Mouse (Mus musculus): ENCODE measurements around the gene Slc35f2. TPM values are rescaled to one million over a fixed set of nuclear protein-coding genes. Genes with fewer than 3 reads are reported as not detected.

The Slc35f2 gene
- total RNA-seq, 1 experiment = 61.1 TPM

- in situ Hi-C loops (cut with MboI; ENCODE audit: low sequenced_read_pairs in 2 of 2, unreplicated experiment in 2 of 2) = no loop called here
- H3K4me1 ChIP-seq (ENCODE audit: control insufficient read depth in 2 of 2, insufficient read depth in 2 of 2, low read length in 2 of 2, poor library complexity in 1 of 2) = no peaks in the 10 kb centered on the region
- no peak for TF ChIP-seq ZC3H11A (IDR thresholded peaks at IDR 0.05; ENCODE audit: borderline replicate concordance, low read depth, low read length)
- no peak for TF ChIP-seq HCFC1 (IDR thresholded peaks at IDR 0.05; ENCODE audit: borderline replicate concordance, insufficient read depth, low read length)
- TF ChIP-seq MAFK (IDR thresholded peaks at IDR 0.05; ENCODE audit: insufficient read depth, low read depth, low read length) = no peak
- no peak for TF ChIP-seq ZNF384 (IDR thresholded peaks at IDR 0.05; ENCODE audit: low read depth, low read length)
- TF ChIP-seq CHD2 (IDR thresholded peaks at IDR 0.05; ENCODE audit: low read depth, low read length) = no peak
Measured at GRCm38 (mm10) chr9:53835039-53835438, 63.7 kb downstream of the Slc35f2 start.

DNA sequence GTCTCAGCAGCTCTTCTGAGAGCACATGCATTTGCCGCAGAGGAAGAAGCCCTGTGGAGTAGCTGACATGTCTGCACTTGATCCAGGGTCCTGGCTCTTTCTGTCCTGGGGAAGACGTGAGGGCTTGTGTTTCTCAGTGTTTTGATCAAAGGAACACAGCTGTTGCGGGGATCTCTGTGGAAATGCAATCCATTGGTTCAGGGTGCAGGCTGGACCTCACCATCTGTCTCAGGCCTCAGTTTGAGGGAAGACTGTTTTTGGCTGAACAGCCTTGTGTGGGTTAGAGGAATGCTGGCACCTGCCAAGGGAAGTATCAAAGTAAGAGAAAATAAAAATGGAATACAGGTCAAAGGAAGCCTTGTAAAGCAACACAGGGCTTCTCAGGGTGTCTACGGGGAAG lies 64.6 kb downstream of the Slc35f2 start:
- H3K9ac ChIP-seq (ENCODE audit: insufficient read depth, low read depth, low read length, poor library complexity, severe bottlenecking) = no peak overlapping the region
- H3K4me1 ChIP-seq (ENCODE audit: control insufficient read depth in 2 of 2, insufficient read depth in 2 of 2, low read length in 2 of 2, poor library complexity in 1 of 2) = no peaks in the 10 kb centered on the region
- no peak overlapping the region for H3K27ac ChIP-seq (ENCODE audit: insufficient read depth, low read depth, low read length, poor library complexity, severe bottlenecking)
- in situ Hi-C loops (cut with MboI; ENCODE audit: low sequenced_read_pairs in 2 of 2, unreplicated experiment in 2 of 2) = no loop called here
- DNase-seq (ENCODE audit: low read depth, low spot score) = no peak
- no peaks in the 10 kb centered on the region for H3K9me3 ChIP-seq (ENCODE audit: control insufficient read depth, insufficient read depth, low read depth, low read length)
- no peaks in the 10 kb centered on the region for H3K36me3 ChIP-seq (ENCODE audit: control insufficient read depth, insufficient read depth, low read length, poor library complexity, severe bottlenecking)
- no peak overlapping the region for H3K4me3 ChIP-seq (ENCODE audit: insufficient read depth in 1 of 2, low read depth in 1 of 2, low read length in 2 of 2, poor library complexity in 1 of 2, severe bottlenecking in 1 of 2)
- TF ChIP-seq CHD2 (IDR thresholded peaks at IDR 0.05; ENCODE audit: low read depth, low read length) = no peak
- no peak for TF ChIP-seq ZNF384 (IDR thresholded peaks at IDR 0.05; ENCODE audit: low read depth, low read length)
- TF ChIP-seq MAFK (IDR thresholded peaks at IDR 0.05; ENCODE audit: insufficient read depth, low read depth, low read length) = no peak
- TF ChIP-seq HCFC1 (IDR thresholded peaks at IDR 0.05; ENCODE audit: borderline replicate concordance, insufficient read depth, low read length) = no peak
- no peak for TF ChIP-seq ZC3H11A (IDR thresholded peaks at IDR 0.05; ENCODE audit: borderline replicate concordance, low read depth, low read length)

More at GRCm38 (mm10) chr9:53835039-53835438, 63.7 kb downstream of the Slc35f2 start:
- Histone ChIP-seq H3K27ac (ENCODE audit: insufficient read depth, low read depth, low read length, poor library complexity, severe bottlenecking) (no peak overlapping the region), H3K36me3 (ENCODE audit: control insufficient read depth, insufficient read depth, low read length, poor library complexity, severe bottlenecking) (no peaks in the 10 kb centered on the region), H3K4me3 (ENCODE audit: insufficient read depth in 1 of 2, low read depth in 1 of 2, low read length in 2 of 2, poor library complexity in 1 of 2, severe bottlenecking in 1 of 2) (no peak overlapping the region), H3K9ac (ENCODE audit: insufficient read depth, low read depth, low read length, poor library complexity, severe bottlenecking) (no peak overlapping the region), H3K9me3 (ENCODE audit: control insufficient read depth, insufficient read depth, low read depth, low read length) (no peaks in the 10 kb centered on the region)
- no peak for DNase-seq (ENCODE audit: low read depth, low spot score)

GRCm38 (mm10) chr9:53838816-53839215 lies 67.5 kb downstream of the Slc35f2 start:
- Histone ChIP-seq H3K27ac (ENCODE audit: insufficient read depth, low read depth, low read length, poor library complexity, severe bottlenecking) (no peak overlapping the region), H3K36me3 (ENCODE audit: control insufficient read depth, insufficient read depth, low read length, poor library complexity, severe bottlenecking) (no peaks in the 10 kb centered on the region), H3K9me3 (ENCODE audit: control insufficient read depth, insufficient read depth, low read depth, low read length) (no peaks in the 10 kb centered on the region), H3K4me1 (ENCODE audit: control insufficient read depth in 2 of 2, insufficient read depth in 2 of 2, low read length in 2 of 2, poor library complexity in 1 of 2) (no peaks in the 10 kb centered on the region), H3K4me3 (ENCODE audit: insufficient read depth in 1 of 2, low read depth in 1 of 2, low read length in 2 of 2, poor library complexity in 1 of 2, severe bottlenecking in 1 of 2) (no peak overlapping the region), H3K9ac (ENCODE audit: insufficient read depth, low read depth, low read length, poor library complexity, severe bottlenecking) (no peak overlapping the region)
- no peak for DNase-seq (ENCODE audit: low read depth, low spot score)
- no peak for TF ChIP-seq CHD2 (IDR thresholded peaks at IDR 0.05; ENCODE audit: low read depth, low read length)
- TF ChIP-seq ZC3H11A (IDR thresholded peaks at IDR 0.05; ENCODE audit: borderline replicate concordance, low read depth, low read length) = no peak
- no peak for TF ChIP-seq MAFK (IDR thresholded peaks at IDR 0.05; ENCODE audit: insufficient read depth, low read depth, low read length)
- TF ChIP-seq HCFC1 (IDR thresholded peaks at IDR 0.05; ENCODE audit: borderline replicate concordance, insufficient read depth, low read length) = no peak
- TF ChIP-seq ZNF384 (IDR thresholded peaks at IDR 0.05; ENCODE audit: low read depth, low read length) = no peak
- in situ Hi-C loops (cut with MboI; ENCODE audit: low sequenced_read_pairs in 2 of 2, unreplicated experiment in 2 of 2) = no loop called here

DNA sequence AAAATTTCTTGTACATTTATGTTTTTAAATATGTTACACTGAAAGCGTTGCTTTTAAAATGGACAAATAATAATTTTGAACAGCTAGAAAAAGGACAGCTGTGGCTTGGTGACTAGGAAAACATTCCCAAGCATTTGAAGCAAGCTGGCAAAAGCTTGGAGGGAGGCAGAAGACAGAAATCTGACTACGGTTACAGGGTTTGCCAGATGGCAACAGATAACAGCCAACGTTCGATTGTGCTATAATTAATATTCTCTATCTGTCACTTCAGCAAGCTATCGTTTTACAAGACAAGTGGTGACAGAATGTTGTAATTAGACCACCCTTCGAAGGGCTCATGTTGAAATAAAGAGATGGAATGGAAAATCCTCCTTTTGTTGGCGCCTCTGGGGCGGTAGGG lies 77.2 kb downstream of the Slc35f2 start:
- Histone ChIP-seq H3K4me3 (ENCODE audit: insufficient read depth in 1 of 2, low read depth in 1 of 2, low read length in 2 of 2, poor library complexity in 1 of 2, severe bottlenecking in 1 of 2) (no peak overlapping the region), H3K36me3 (ENCODE audit: control insufficient read depth, insufficient read depth, low read length, poor library complexity, severe bottlenecking) (no peaks in the 10 kb centered on the region), H3K9ac (ENCODE audit: insufficient read depth, low read depth, low read length, poor library complexity, severe bottlenecking) (no peak overlapping the region), H3K4me1 (ENCODE audit: control insufficient read depth in 2 of 2, insufficient read depth in 2 of 2, low read length in 2 of 2, poor library complexity in 1 of 2) (no peaks in the 10 kb centered on the region), H3K9me3 (ENCODE audit: control insufficient read depth, insufficient read depth, low read depth, low read length) (no peaks in the 10 kb centered on the region), H3K27ac (ENCODE audit: insufficient read depth, low read depth, low read length, poor library complexity, severe bottlenecking) (no peak overlapping the region)
- in situ Hi-C loops (cut with MboI; ENCODE audit: low sequenced_read_pairs in 2 of 2, unreplicated experiment in 2 of 2) = no loop called here
- TF ChIP-seq ZC3H11A (IDR thresholded peaks at IDR 0.05; ENCODE audit: borderline replicate concordance, low read depth, low read length) (no peak), HCFC1 (IDR thresholded peaks at IDR 0.05; ENCODE audit: borderline replicate concordance, insufficient read depth, low read length) (no peak), ZNF384 (IDR thresholded peaks at IDR 0.05; ENCODE audit: low read depth, low read length) (no peak), CHD2 (IDR thresholded peaks at IDR 0.05; ENCODE audit: low read depth, low read length) (no peak), MAFK (IDR thresholded peaks at IDR 0.05; ENCODE audit: insufficient read depth, low read depth, low read length) (no peak)
- no peak for DNase-seq (ENCODE audit: low read depth, low spot score)

GRCm38 (mm10) chr9:53849864-53850263 lies 78.5 kb downstream of the Slc35f2 start, which contains the start of gene Sln:
Sln (plus strand) TSS chr9:53850164.
- Histone ChIP-seq H3K4me1 (ENCODE audit: control insufficient read depth in 2 of 2, insufficient read depth in 2 of 2, low read length in 2 of 2, poor library complexity in 1 of 2) (no peaks in the 10 kb centered on the region), H3K9me3 (ENCODE audit: control insufficient read depth, insufficient read depth, low read depth, low read length) (no peaks in the 10 kb centered on the region), H3K36me3 (ENCODE audit: control insufficient read depth, insufficient read depth, low read length, poor library complexity, severe bottlenecking) (no peaks in the 10 kb centered on the region), H3K27ac (ENCODE audit: insufficient read depth, low read depth, low read length, poor library complexity, severe bottlenecking) (no peak within 1 kb of the TSS), H3K9ac (ENCODE audit: insufficient read depth, low read depth, low read length, poor library complexity, severe bottlenecking) (no peak within 1 kb of the TSS), H3K4me3 (ENCODE audit: insufficient read depth in 1 of 2, low read depth in 1 of 2, low read length in 2 of 2, poor library complexity in 1 of 2, severe bottlenecking in 1 of 2) (no peak within 1 kb of the TSS)
- in situ Hi-C loops (cut with MboI; ENCODE audit: low sequenced_read_pairs in 2 of 2, unreplicated experiment in 2 of 2) = no loop called here
- TF ChIP-seq ZNF384 (IDR thresholded peaks at IDR 0.05; ENCODE audit: low read depth, low read length) (no peak), MAFK (IDR thresholded peaks at IDR 0.05; ENCODE audit: insufficient read depth, low read depth, low read length) (no peak), ZC3H11A (IDR thresholded peaks at IDR 0.05; ENCODE audit: borderline replicate concordance, low read depth, low read length) (no peak), CHD2 (IDR thresholded peaks at IDR 0.05; ENCODE audit: low read depth, low read length) (no peak), HCFC1 (IDR thresholded peaks at IDR 0.05; ENCODE audit: borderline replicate concordance, insufficient read depth, low read length) (no peak)
- DNase-seq (ENCODE audit: low read depth, low spot score) = no peak

All from ES-E14 (cell line).